Mouse (Mus musculus): ENCODE measurements at regions not wholly inside any gene's neighbourhood (a gene's known extent, or its start where the extent isn't known, plus 50 kb on each side); places are given as distances from the start of the nearest gene placed in this dataset.

- no peak overlapping the region for H3K4me3 ChIP-seq (ENCODE audit: low read depth, low read length)
- H3K27ac ChIP-seq (ENCODE audit: low read depth, low read length), result no peak overlapping the region
- H3K27me3 ChIP-seq (replicated peaks; ENCODE audit: control insufficient read depth, insufficient read depth, low read length), result no peaks in the 10 kb centered on the region
- no peak overlapping the region for H3K9ac ChIP-seq (ENCODE audit: low read length)
- DNase-seq (ENCODE audit: low spot score) (no peak), ATAC-seq (no peak)
- no peak overlapping the region for H3K4me2 ChIP-seq (ENCODE audit: low read length)
- 86% methylated on average over 3 of the region's 3 CpGs for WGBS
- no peaks in the 10 kb centered on the region for H3K9me3 ChIP-seq (replicated peaks; ENCODE audit: control insufficient read depth, low read length)
- no peaks in the 10 kb centered on the region for H3K36me3 ChIP-seq (ENCODE audit: control insufficient read depth, insufficient read depth, low read length)
- no peaks in the 10 kb centered on the region for H3K4me1 ChIP-seq (ENCODE audit: control insufficient read depth, insufficient read depth, low read length)
Measured at GRCm38 (mm10) chr5:24237201-24237600, 72.4 kb downstream of the Nupl2 start.

GRCm38 (mm10) chr5:24239006-24239405 lies 74.2 kb downstream of the Nupl2 start:
- Histone ChIP-seq H3K9me3 (replicated peaks; ENCODE audit: control insufficient read depth, low read length) (no peaks in the 10 kb centered on the region), H3K4me1 (ENCODE audit: control insufficient read depth, insufficient read depth, low read length) (no peaks in the 10 kb centered on the region), H3K27me3 (replicated peaks; ENCODE audit: control insufficient read depth, insufficient read depth, low read length) (no peaks in the 10 kb centered on the region), H3K9ac (ENCODE audit: low read length) (no peak overlapping the region), H3K4me3 (ENCODE audit: low read depth, low read length) (no peak overlapping the region), H3K36me3 (ENCODE audit: control insufficient read depth, insufficient read depth, low read length) (no peaks in the 10 kb centered on the region), H3K4me2 (ENCODE audit: low read length) (no peak overlapping the region), H3K27ac (ENCODE audit: low read depth, low read length) (no peak overlapping the region)
- no peak for DNase-seq (ENCODE audit: low spot score)
- no peak for ATAC-seq
- WGBS, result 85% methylated on average over 2 of the region's 2 CpGs

GRCm38 (mm10) chr5:24244211-24244610 lies 79.4 kb downstream of the Nupl2 start:
- WGBS, result 75% methylated on average over 6 of the region's 6 CpGs
- Histone ChIP-seq H3K27me3 (replicated peaks; ENCODE audit: control insufficient read depth, insufficient read depth, low read length) (no peaks in the 10 kb centered on the region), H3K4me1 (ENCODE audit: control insufficient read depth, insufficient read depth, low read length) (no peaks in the 10 kb centered on the region), H3K9ac (ENCODE audit: low read length) (no peak overlapping the region), H3K27ac (ENCODE audit: low read depth, low read length) (no peak overlapping the region), H3K9me3 (replicated peaks; ENCODE audit: control insufficient read depth, low read length) (no peaks in the 10 kb centered on the region), H3K4me2 (ENCODE audit: low read length) (no peak overlapping the region), H3K4me3 (ENCODE audit: low read depth, low read length) (no peak overlapping the region), H3K36me3 (ENCODE audit: control insufficient read depth, insufficient read depth, low read length) (no peaks in the 10 kb centered on the region)
- ATAC-seq (no peak), DNase-seq (ENCODE audit: low spot score) (no peak)

GRCm38 (mm10) chr5:24255421-24255820 lies 90.7 kb downstream of the Nupl2 start:
- no peak overlapping the region for H3K4me2 ChIP-seq (ENCODE audit: low read length)
- WGBS, result 90% methylated on average over 5 of the region's 5 CpGs
- peaks cover 2% of the 10 kb centered on the region; the same call in 1 of the 2 replicates for H3K9me3 ChIP-seq (replicated peaks; ENCODE audit: control insufficient read depth, low read length)
- H3K36me3 ChIP-seq (ENCODE audit: control insufficient read depth, insufficient read depth, low read length), result no peaks in the 10 kb centered on the region
- H3K27me3 ChIP-seq (replicated peaks; ENCODE audit: control insufficient read depth, insufficient read depth, low read length), result no peaks in the 10 kb centered on the region
- no peak for DNase-seq (ENCODE audit: low spot score)
- no peaks in the 10 kb centered on the region for H3K4me1 ChIP-seq (ENCODE audit: control insufficient read depth, insufficient read depth, low read length)
- H3K4me3 ChIP-seq (ENCODE audit: low read depth, low read length), result no peak overlapping the region
- ATAC-seq, result no peak
- H3K9ac ChIP-seq (ENCODE audit: low read length), result no peak overlapping the region
- no peak overlapping the region for H3K27ac ChIP-seq (ENCODE audit: low read depth, low read length)

- H3K4me2 ChIP-seq (ENCODE audit: low read length), result no peak overlapping the region
- DNase-seq (ENCODE audit: low spot score) (peak; percentile 80), ATAC-seq (peak; percentile 71; the same call in 1 of the 2 replicates)
- no peaks in the 10 kb centered on the region for H3K27me3 ChIP-seq (replicated peaks; ENCODE audit: control insufficient read depth, insufficient read depth, low read length)
- H3K9me3 ChIP-seq (replicated peaks; ENCODE audit: control insufficient read depth, low read length), result peaks cover 2% of the 10 kb centered on the region; the same call in 1 of the 2 replicates
- 0 out of 2 replicates have a peak, but pooled peaks cover 3% of the 10 kb centered on the region for H3K4me1 ChIP-seq (ENCODE audit: control insufficient read depth, insufficient read depth, low read length)
- WGBS, result 9% methylated on average over 7 of the region's 7 CpGs
- no peak overlapping the region for H3K9ac ChIP-seq (ENCODE audit: low read length)
- no peak overlapping the region for H3K4me3 ChIP-seq (ENCODE audit: low read depth, low read length)
- H3K27ac ChIP-seq (ENCODE audit: low read depth, low read length), result no peak overlapping the region
- no peaks in the 10 kb centered on the region for H3K36me3 ChIP-seq (ENCODE audit: control insufficient read depth, insufficient read depth, low read length)
Measured at GRCm38 (mm10) chr5:24261098-24261497, 90.3 kb downstream of the Kcnh2 start.

GRCm38 (mm10) chr5:24262146-24262545 lies 89.3 kb downstream of the Kcnh2 start:
- H3K27me3 ChIP-seq (replicated peaks; ENCODE audit: control insufficient read depth, insufficient read depth, low read length), result no peaks in the 10 kb centered on the region
- H3K4me1 ChIP-seq (ENCODE audit: control insufficient read depth, insufficient read depth, low read length), result 0 out of 2 replicates have a peak, but pooled peaks cover 3% of the 10 kb centered on the region
- ATAC-seq, result no peak; the same call in 1 of the 2 replicates
- no peak overlapping the region for H3K27ac ChIP-seq (ENCODE audit: low read depth, low read length)
- no peaks in the 10 kb centered on the region for H3K36me3 ChIP-seq (ENCODE audit: control insufficient read depth, insufficient read depth, low read length)
- H3K4me2 ChIP-seq (ENCODE audit: low read length), result no peak overlapping the region
- peak; percentile 19 for DNase-seq (ENCODE audit: low spot score)
- 3% methylated on average over 11 of the region's 11 CpGs for WGBS
- peaks cover 2% of the 10 kb centered on the region; the same call in 1 of the 2 replicates for H3K9me3 ChIP-seq (replicated peaks; ENCODE audit: control insufficient read depth, low read length)
- no peak overlapping the region for H3K4me3 ChIP-seq (ENCODE audit: low read depth, low read length)
- H3K9ac ChIP-seq (ENCODE audit: low read length), result no peak overlapping the region

- 86% methylated on average over 4 of the region's 4 CpGs for WGBS
- DNase-seq (ENCODE audit: low spot score) (no peak), ATAC-seq (no peak)
- Histone ChIP-seq H3K27ac (ENCODE audit: low read depth, low read length) (no peak overlapping the region), H3K9me3 (replicated peaks; ENCODE audit: control insufficient read depth, low read length) (no peaks in the 10 kb centered on the region), H3K4me2 (ENCODE audit: low read length) (no peak overlapping the region), H3K9ac (ENCODE audit: low read length) (no peak overlapping the region), H3K27me3 (replicated peaks; ENCODE audit: control insufficient read depth, insufficient read depth, low read length) (no peaks in the 10 kb centered on the region), H3K4me3 (ENCODE audit: low read depth, low read length) (no peak overlapping the region), H3K36me3 (ENCODE audit: control insufficient read depth, insufficient read depth, low read length) (no peaks in the 10 kb centered on the region), H3K4me1 (ENCODE audit: control insufficient read depth, insufficient read depth, low read length) (0 out of 2 replicates have a peak, but pooled peaks cover 3% of the 10 kb centered on the region)
Measured at GRCm38 (mm10) chr5:24264151-24264550, 87.3 kb downstream of the Kcnh2 start.

- 84% methylated on average over 3 of the region's 3 CpGs for WGBS
Measured at GRCm38 (mm10) chr5:24265431-24265830, 86.0 kb downstream of the Kcnh2 start.

GRCm38 (mm10) chr5:24266344-24267295 lies 84.8 kb downstream of the Kcnh2 start:
- H3K9me3 ChIP-seq (replicated peaks; ENCODE audit: control insufficient read depth, low read length), result no peaks in the 10 kb centered on the region
- no peaks in the 10 kb centered on the region for H3K27me3 ChIP-seq (replicated peaks; ENCODE audit: control insufficient read depth, insufficient read depth, low read length)
- DNase-seq (ENCODE audit: low spot score), result peak; percentile 89
- H3K4me2 ChIP-seq (ENCODE audit: low read length), result peak overlapping the region; percentile 42
- no peaks in the 10 kb centered on the region for H3K36me3 ChIP-seq (ENCODE audit: control insufficient read depth, insufficient read depth, low read length)
- ATAC-seq, result peak; percentile 86
- 21% methylated on average over 16 of the region's 16 CpGs for WGBS
- H3K9ac ChIP-seq (ENCODE audit: low read length), result no peak overlapping the region
- no peak overlapping the region for H3K4me3 ChIP-seq (ENCODE audit: low read depth, low read length)
- 0 out of 2 replicates have a peak, but pooled peaks cover 3% of the 10 kb centered on the region for H3K4me1 ChIP-seq (ENCODE audit: control insufficient read depth, insufficient read depth, low read length)
- H3K27ac ChIP-seq (ENCODE audit: low read depth, low read length), result no peak overlapping the region

More at GRCm38 (mm10) chr5:24265431-24265830, 86.0 kb downstream of the Kcnh2 start:
- Histone ChIP-seq H3K4me3 (ENCODE audit: low read depth, low read length) (no peak overlapping the region), H3K9me3 (replicated peaks; ENCODE audit: control insufficient read depth, low read length) (no peaks in the 10 kb centered on the region), H3K4me2 (ENCODE audit: low read length) (no peak overlapping the region), H3K36me3 (ENCODE audit: control insufficient read depth, insufficient read depth, low read length) (no peaks in the 10 kb centered on the region), H3K4me1 (ENCODE audit: control insufficient read depth, insufficient read depth, low read length) (0 out of 2 replicates have a peak, but pooled peaks cover 3% of the 10 kb centered on the region), H3K9ac (ENCODE audit: low read length) (no peak overlapping the region), H3K27ac (ENCODE audit: low read depth, low read length) (no peak overlapping the region), H3K27me3 (replicated peaks; ENCODE audit: control insufficient read depth, insufficient read depth, low read length) (no peaks in the 10 kb centered on the region)
- DNase-seq (ENCODE audit: low spot score), result no peak
- no peak for ATAC-seq

Data from forebrain, embryonic 14.5 days (tissue).